Mouse (Mus musculus) neural tube, embryonic 13.5 days (tissue): ENCODE data around the gene 1700088E04Rik. TPM values are rescaled to one million over a fixed set of nuclear protein-coding genes. Genes with fewer than 3 reads are reported as not detected.
A peak's percentile ranks its signal among the peaks of the same experiment; 100 is the strongest.

Source experiments
- ATAC-seq: fragments of 200-750 bp; cut with Nextera tagmentation; 2 replicates; pipeline ENCODE4 v1.8.0; 2017; ENCODE audit warnings: low read depth, mild to moderate bottlenecking, moderate TSS enrichment, moderate library complexity
- H3K27ac ChIP-seq: fragments of 300-500 bp; sonication (generic); replicated peaks from 2 replicates; pipeline ENCODE4 v1.5.1; 2015; ENCODE audit warnings: moderate library complexity, mild to moderate bottlenecking, inconsistent platforms
- H3K27me3 ChIP-seq: fragments of 300-500 bp; sonication (generic); 2 replicates; pipeline ENCODE4 v1.6.1; 2015; ENCODE audit warnings: mild to moderate bottlenecking, inconsistent platforms
- H3K36me3 ChIP-seq: fragments of 300-500 bp; sonication (generic); 2 replicates; pipeline ENCODE4 v1.6.1; 2015; ENCODE audit warnings: mild to moderate bottlenecking, inconsistent platforms
- H3K4me1 ChIP-seq: fragments of 300-500 bp; sonication (generic); replicated peaks from 2 replicates; pipeline ENCODE4 v1.6.1; 2015; ENCODE audit warnings: inconsistent platforms
- H3K4me2 ChIP-seq: fragments of 300-500 bp; sonication (generic); 2 replicates; pipeline ENCODE4 v1.6.1; 2015; ENCODE audit warnings: inconsistent platforms, mild to moderate bottlenecking, moderate library complexity
- H3K4me3 ChIP-seq: fragments of 300-500 bp; sonication (generic); 2 replicates; pipeline ENCODE4 v1.5.1; 2015; ENCODE audit warnings: mild to moderate bottlenecking, inconsistent platforms
- H3K9ac ChIP-seq: fragments of 300-500 bp; sonication (generic); 2 replicates; pipeline ENCODE4 v1.6.1; 2015; ENCODE audit warnings: moderate library complexity, mild to moderate bottlenecking, inconsistent platforms
- H3K9me3 ChIP-seq: fragments of 300-500 bp; sonication (generic); 2 replicates; pipeline ENCODE4 v1.6.1; 2016; ENCODE audit warnings: inconsistent platforms
- WGBS: fragments of 180-500 bp; shearing (Covaris S2); methylation state at CpG from one replicate; pipeline ENCODE4 v1.1.7; 2015; 5-methylcytosine and 5-hydroxymethylcytosine counted together
- polyA plus RNA-seq: library from polyadenylated mRNA; unstranded; fragments of >200 nt; fragmentation: Nextera tagmentation; extraction: Ambion mirVana; gene quantifications from 2 replicates; pipeline ENCODE4 v1.2.1, GENCODE M21; 2015

1700088E04Rik gene
- polyA plus RNA-seq: 12.4 and 13.1 TPM in 2 replicates

GRCm38 (mm10) chr15:79140866-79141565, at the start of gene 1700088E04Rik, which contains the start of gene Polr2f:
Gene 1700088E04Rik, minus strand, starts transcription at chr15:79141253.
Gene Polr2f, plus strand, starts transcription at chr15:79141009.
- H3K4me1 ChIP-seq: peaks cover 26% of the 10 kb centered on the region
- H3K36me3 ChIP-seq: peaks cover 22% of the 10 kb centered on the region
- no peak within 1 kb of the TSS for H3K27ac ChIP-seq
- peak within 1 kb of the TSS; percentile 77 for H3K9ac ChIP-seq
- no peaks in the 10 kb centered on the region for H3K9me3 ChIP-seq
- H3K27me3 ChIP-seq: no peaks in the 10 kb centered on the region
- under 1% methylated on average over 57 of the region's 57 CpGs for WGBS
- H3K4me3 ChIP-seq: peak within 1 kb of the TSS; percentile 69
- peak; percentile 91 for ATAC-seq
- peak within 1 kb of the TSS; percentile 85 for H3K4me2 ChIP-seq

GRCm38 (mm10) chr15:79187819-79188218, 46.8 kb upstream of the 1700088E04Rik start:
- H3K36me3 ChIP-seq: no peaks in the 10 kb centered on the region
- H3K9me3 ChIP-seq: no peaks in the 10 kb centered on the region
- H3K4me3 ChIP-seq: no peak overlapping the region
- no peak for ATAC-seq
- peaks cover 10% of the 10 kb centered on the region for H3K4me1 ChIP-seq
- H3K4me2 ChIP-seq: no peak overlapping the region
- H3K27me3 ChIP-seq: no peaks in the 10 kb centered on the region
- WGBS: 90% methylated on average over 8 of the region's 8 CpGs
- no peak overlapping the region for H3K9ac ChIP-seq
- H3K27ac ChIP-seq: no peak overlapping the region

- no peaks in the 10 kb centered on the region for H3K36me3 ChIP-seq
- H3K9ac ChIP-seq: no peak overlapping the region
- no peak overlapping the region for H3K4me3 ChIP-seq
- H3K4me1 ChIP-seq: no peaks in the 10 kb centered on the region
- 85% methylated on average over 10 of the region's 10 CpGs for WGBS
- no peak overlapping the region for H3K27ac ChIP-seq
- no peaks in the 10 kb centered on the region for H3K27me3 ChIP-seq
- no peaks in the 10 kb centered on the region for H3K9me3 ChIP-seq
- H3K4me2 ChIP-seq: no peak overlapping the region
- ATAC-seq: no peak
Measured at GRCm38 (mm10) chr15:79185213-79185612, 44.2 kb upstream of the 1700088E04Rik start.

GRCm38 (mm10) chr15:79176905-79177304, 35.9 kb upstream of the 1700088E04Rik start:
- no peak for ATAC-seq
- Histone ChIP-seq H3K4me3 (no peak overlapping the region), H3K27ac (no peak overlapping the region), H3K4me1 (peaks cover 19% of the 10 kb centered on the region), H3K36me3 (no peaks in the 10 kb centered on the region), H3K9ac (no peak overlapping the region), H3K27me3 (no peaks in the 10 kb centered on the region), H3K4me2 (no peak overlapping the region), H3K9me3 (no peaks in the 10 kb centered on the region)
- 53% methylated on average over 6 of the region's 6 CpGs for WGBS

GRCm38 (mm10) chr15:79166712-79167111, 25.7 kb upstream of the 1700088E04Rik start:
- 0 out of 2 replicates have a peak, but pooled peaks have one; percentile 57 for ATAC-seq
- H3K36me3 ChIP-seq: no peaks in the 10 kb centered on the region
- WGBS: 36% methylated on average over 8 of the region's 8 CpGs
- peaks cover 43% of the 10 kb centered on the region for H3K27me3 ChIP-seq
- peak overlapping the region; percentile 57; the same call in 1 of the 2 replicates for H3K9ac ChIP-seq
- H3K4me1 ChIP-seq: peaks cover 36% of the 10 kb centered on the region
- peak overlapping the region; percentile 37 for H3K4me2 ChIP-seq
- peak overlapping the region; percentile 76 for H3K27ac ChIP-seq
- peak overlapping the region; percentile 17 for H3K4me3 ChIP-seq
- H3K9me3 ChIP-seq: no peaks in the 10 kb centered on the region

- peak within 1 kb of the TSS; percentile 64 for H3K9ac ChIP-seq
- no peaks in the 10 kb centered on the region for H3K36me3 ChIP-seq
- no peaks in the 10 kb centered on the region for H3K9me3 ChIP-seq
- H3K27me3 ChIP-seq: peaks cover 55% of the 10 kb centered on the region
- ATAC-seq: no peak
- peak within 1 kb of the TSS; percentile 76 for H3K27ac ChIP-seq
- H3K4me3 ChIP-seq: peak within 1 kb of the TSS; percentile 32
- 51% methylated on average over 5 of the region's 5 CpGs for WGBS
- H3K4me2 ChIP-seq: peak within 1 kb of the TSS; percentile 40
- peaks cover 36% of the 10 kb centered on the region for H3K4me1 ChIP-seq
Measured at GRCm38 (mm10) chr15:79165140-79165539, 24.1 kb upstream of the 1700088E04Rik start, which contains the start of gene Sox10. Gene Sox10, minus strand, starts transcription at chr15:79165240.

- H3K4me1 ChIP-seq: peaks cover 36% of the 10 kb centered on the region
- ATAC-seq: no peak
- WGBS: 3% methylated on average over 15 of the region's 15 CpGs
- H3K9ac ChIP-seq: peak overlapping the region; percentile 64
- no peaks in the 10 kb centered on the region for H3K36me3 ChIP-seq
- H3K9me3 ChIP-seq: no peaks in the 10 kb centered on the region
- H3K4me3 ChIP-seq: peak overlapping the region; percentile 32
- H3K27ac ChIP-seq: no peak overlapping the region; the same call in 1 of the 2 replicates
- H3K27me3 ChIP-seq: peaks cover 61% of the 10 kb centered on the region
- peak overlapping the region; percentile 40; the same call in 1 of the 2 replicates for H3K4me2 ChIP-seq
Measured at GRCm38 (mm10) chr15:79164251-79164650, 23.2 kb upstream of the 1700088E04Rik start.

- H3K4me2 ChIP-seq: peak overlapping the region; percentile 40; the same call in 1 of the 2 replicates
- peaks cover 36% of the 10 kb centered on the region for H3K4me1 ChIP-seq
- no peak for ATAC-seq
- H3K9me3 ChIP-seq: no peaks in the 10 kb centered on the region
- no peaks in the 10 kb centered on the region for H3K36me3 ChIP-seq
- peak overlapping the region; percentile 32 for H3K4me3 ChIP-seq
- H3K27ac ChIP-seq: peak overlapping the region; percentile 46; the same call in 1 of the 2 replicates
- WGBS: 47% methylated on average over 14 of the region's 14 CpGs
- H3K27me3 ChIP-seq: peaks cover 61% of the 10 kb centered on the region
- peak overlapping the region; percentile 64 for H3K9ac ChIP-seq
Measured at GRCm38 (mm10) chr15:79162822-79163221, 21.8 kb upstream of the 1700088E04Rik start.

- peak overlapping the region; percentile 40 for H3K4me2 ChIP-seq
Measured at GRCm38 (mm10) chr15:79162301-79162700, 21.2 kb upstream of the 1700088E04Rik start.

GRCm38 (mm10) chr15:79155572-79155971, 14.5 kb upstream of the 1700088E04Rik start:
- Histone ChIP-seq H3K36me3 (peaks cover 17% of the 10 kb centered on the region), H3K4me1 (peaks cover 32% of the 10 kb centered on the region), H3K27me3 (0 out of 2 replicates have a peak, but pooled peaks cover 7% of the 10 kb centered on the region), H3K9me3 (no peaks in the 10 kb centered on the region), H3K9ac (0 out of 2 replicates have a peak overlapping the region, but pooled peaks have one; percentile 31), H3K27ac (no peak overlapping the region), H3K4me2 (no peak overlapping the region), H3K4me3 (no peak overlapping the region)
- 18% methylated on average over 3 of the region's 3 CpGs for whole genome bisulfite sequencing
- ATAC-seq: no peak

More at GRCm38 (mm10) chr15:79162301-79162700, 21.2 kb upstream of the 1700088E04Rik start:
- Histone ChIP-seq H3K9ac (peak overlapping the region; percentile 64), H3K4me1 (peaks cover 36% of the 10 kb centered on the region), H3K4me3 (peak overlapping the region; percentile 32), H3K36me3 (no peaks in the 10 kb centered on the region), H3K27ac (peak overlapping the region; percentile 46; the same call in 1 of the 2 replicates), H3K9me3 (no peaks in the 10 kb centered on the region), H3K27me3 (peaks cover 61% of the 10 kb centered on the region)
- WGBS: 69% methylated on average over 7 of the region's 7 CpGs
- no peak for ATAC-seq

GRCm38 (mm10) chr15:79152709-79153108, 11.7 kb upstream of the 1700088E04Rik start:
- Histone ChIP-seq H3K4me2 (no peak overlapping the region), H3K27ac (peak overlapping the region; percentile 92), H3K27me3 (no peaks in the 10 kb centered on the region), H3K36me3 (peaks cover 38% of the 10 kb centered on the region), H3K4me3 (no peak overlapping the region), H3K4me1 (peaks cover 32% of the 10 kb centered on the region), H3K9ac (peak overlapping the region; percentile 50), H3K9me3 (no peaks in the 10 kb centered on the region)
- ATAC-seq: no peak
- 37% methylated on average over 6 of the region's 6 CpGs for WGBS

GRCm38 (mm10) chr15:79151881-79152280, 10.8 kb upstream of the 1700088E04Rik start:
- Histone ChIP-seq H3K9me3 (no peaks in the 10 kb centered on the region), H3K4me1 (peaks cover 32% of the 10 kb centered on the region), H3K4me2 (no peak overlapping the region), H3K27ac (peak overlapping the region; percentile 92), H3K9ac (peak overlapping the region; percentile 43), H3K36me3 (peaks cover 46% of the 10 kb centered on the region), H3K4me3 (no peak overlapping the region), H3K27me3 (no peaks in the 10 kb centered on the region)
- peak; percentile 47 for ATAC-seq
- WGBS: 43% methylated on average over 8 of the region's 8 CpGs
